Mouse (Mus musculus): ENCODE measurements around the gene Ppil4. TPM values are rescaled to one million over a fixed set of nuclear protein-coding genes. Genes with fewer than 3 reads are reported as not detected.
A peak's percentile ranks its signal among the peaks of the same experiment; 100 is the strongest.

The Ppil4 gene
- polyA plus RNA-seq, 1 experiment from 2014 or later: 33.0 TPM

- no peak for ATAC-seq (ENCODE audit: insufficient number of reproducible peaks, low FRiP score)
- Histone ChIP-seq H3K4me2 (no peak overlapping the region), H3K36me3 (no peaks in the 10 kb centered on the region), H3K4me3 (no peak overlapping the region), H3K9ac (no peak overlapping the region), H3K27me3 (replicated peaks) (0 out of 2 replicates have a peak, but pooled peaks cover 3% of the 10 kb centered on the region), H3K27ac (ENCODE audit: poor library complexity, severe bottlenecking) (no peak overlapping the region), H3K4me1 (replicated peaks) (peaks cover 16% of the 10 kb centered on the region), H3K9me3 (replicated peaks) (no peaks in the 10 kb centered on the region)
- 83% methylated on average over 22 of the region's 22 CpGs for WGBS
These were observed 47.1 kb downstream of the Ppil4 start for GRCm38 (mm10) chr10:7839551-7840352.

DNA sequence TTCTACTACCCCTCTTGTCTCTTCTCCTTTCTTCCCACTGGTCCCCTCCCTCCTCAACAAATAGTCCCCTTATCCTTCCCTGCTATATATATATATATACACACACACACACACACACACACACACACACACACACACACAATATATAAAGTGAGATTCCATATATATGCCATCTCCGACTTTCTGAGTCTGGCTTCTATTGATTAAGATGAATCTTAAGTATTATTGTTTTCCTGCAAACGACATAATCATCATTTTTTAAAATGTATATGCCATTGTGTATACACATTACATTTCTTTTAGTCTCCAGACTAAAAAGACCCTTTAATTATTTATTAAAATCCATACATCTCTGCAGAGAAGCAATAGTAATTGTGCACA is 47.7 kb downstream of the Ppil4 start:
- Histone ChIP-seq H3K36me3 (no peaks in the 10 kb centered on the region), H3K27ac (ENCODE audit: poor library complexity, severe bottlenecking) (no peak overlapping the region), H3K4me1 (replicated peaks) (peaks cover 16% of the 10 kb centered on the region), H3K9ac (no peak overlapping the region), H3K4me3 (no peak overlapping the region), H3K4me2 (no peak overlapping the region), H3K27me3 (replicated peaks) (0 out of 2 replicates have a peak, but pooled peaks cover 3% of the 10 kb centered on the region), H3K9me3 (replicated peaks) (no peaks in the 10 kb centered on the region)
- WGBS: 76% methylated on average over 2 of the region's 2 CpGs
- no peak for ATAC-seq (ENCODE audit: insufficient number of reproducible peaks, low FRiP score)

DNA sequence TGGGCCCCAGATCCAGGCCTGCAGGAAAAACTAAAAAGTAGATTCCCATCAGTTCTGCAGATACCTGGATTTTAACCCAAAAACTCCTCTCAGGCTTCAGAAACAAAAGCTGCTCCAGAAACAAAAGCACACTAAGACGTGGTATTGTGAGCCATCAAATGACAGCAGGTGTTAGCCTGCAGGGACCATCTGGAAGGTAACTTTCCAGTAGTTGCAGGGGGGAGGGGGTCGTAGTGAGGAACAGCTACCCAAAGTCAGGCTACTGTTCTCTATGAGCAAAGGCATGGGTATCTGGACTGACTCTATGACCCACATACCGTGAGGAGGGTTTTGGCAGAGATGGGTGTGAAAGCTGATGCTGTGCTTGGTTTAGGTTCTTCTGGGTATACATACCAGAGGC is 48.1 kb downstream of the Ppil4 start:
- no peaks in the 10 kb centered on the region for H3K36me3 ChIP-seq
- no peak overlapping the region for H3K9ac ChIP-seq
- no peak overlapping the region for H3K4me3 ChIP-seq
- 69% methylated on average over 3 of the region's 3 CpGs for WGBS
- peaks cover 16% of the 10 kb centered on the region for H3K4me1 ChIP-seq (replicated peaks)
- H3K9me3 ChIP-seq (replicated peaks): no peaks in the 10 kb centered on the region
- ATAC-seq (ENCODE audit: insufficient number of reproducible peaks, low FRiP score): no peak
- 0 out of 2 replicates have a peak, but pooled peaks cover 3% of the 10 kb centered on the region for H3K27me3 ChIP-seq (replicated peaks)
- H3K4me2 ChIP-seq: no peak overlapping the region
- H3K27ac ChIP-seq (ENCODE audit: poor library complexity, severe bottlenecking): peak overlapping the region; percentile 77; the same call in 1 of the 2 replicates

GRCm38 (mm10) chr10:7841571-7842080 is 48.9 kb downstream of the Ppil4 start:
- peak; percentile 48; the same call in 1 of the 2 replicates for ATAC-seq (ENCODE audit: insufficient number of reproducible peaks, low FRiP score)
- H3K9ac ChIP-seq: 0 out of 2 replicates have a peak overlapping the region, but pooled peaks have one; percentile 44
- no peaks in the 10 kb centered on the region for H3K36me3 ChIP-seq
- H3K4me1 ChIP-seq (replicated peaks): peaks cover 16% of the 10 kb centered on the region
- 0 out of 2 replicates have a peak, but pooled peaks cover 3% of the 10 kb centered on the region for H3K27me3 ChIP-seq (replicated peaks)
- peak overlapping the region; percentile 15; the same call in 1 of the 2 replicates for H3K4me3 ChIP-seq
- H3K9me3 ChIP-seq (replicated peaks): no peaks in the 10 kb centered on the region
- 15% methylated on average over 14 of the region's 14 CpGs for WGBS
- peak overlapping the region; percentile 56 for H3K4me2 ChIP-seq
- H3K27ac ChIP-seq (ENCODE audit: poor library complexity, severe bottlenecking): peak overlapping the region; percentile 77

DNA sequence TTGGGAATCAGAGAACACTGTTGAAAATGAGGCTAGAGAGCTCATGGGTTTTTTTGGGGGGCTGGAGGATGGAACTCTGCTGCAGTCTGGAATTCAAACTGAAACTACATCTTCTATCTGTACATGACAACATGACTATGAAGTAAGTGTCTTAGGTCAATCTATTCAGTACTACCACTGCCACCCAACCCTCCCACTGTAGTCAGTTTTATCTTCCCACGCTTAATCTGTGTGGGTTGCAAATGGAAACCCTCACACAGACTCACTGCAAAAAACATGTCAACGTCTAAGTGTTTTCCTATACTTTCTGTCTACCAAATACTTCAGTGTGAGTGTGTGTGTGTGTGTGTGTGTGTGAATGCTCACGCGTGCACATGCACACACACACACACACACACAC is 50.5 kb downstream of the Ppil4 start:
- no peaks in the 10 kb centered on the region for H3K9me3 ChIP-seq (replicated peaks)
- H3K4me2 ChIP-seq: no peak overlapping the region
- H3K4me3 ChIP-seq: no peak overlapping the region
- 0 out of 2 replicates have a peak, but pooled peaks cover 3% of the 10 kb centered on the region for H3K27me3 ChIP-seq (replicated peaks)
- H3K9ac ChIP-seq: no peak overlapping the region
- peaks cover 16% of the 10 kb centered on the region for H3K4me1 ChIP-seq (replicated peaks)
- H3K36me3 ChIP-seq: no peaks in the 10 kb centered on the region
- WGBS: 81% methylated on average over 4 of the region's 4 CpGs
- no peak for ATAC-seq (ENCODE audit: insufficient number of reproducible peaks, low FRiP score)
- H3K27ac ChIP-seq (ENCODE audit: poor library complexity, severe bottlenecking): no peak overlapping the region

GRCm38 (mm10) chr10:7844161-7844560 is 51.5 kb downstream of the Ppil4 start:
- H3K9me3 ChIP-seq (replicated peaks): no peaks in the 10 kb centered on the region
- ATAC-seq (ENCODE audit: insufficient number of reproducible peaks, low FRiP score): no peak
- no peak overlapping the region for H3K4me2 ChIP-seq
- peaks cover 16% of the 10 kb centered on the region for H3K4me1 ChIP-seq (replicated peaks)
- WGBS: 68% methylated on average over 4 of the region's 4 CpGs
- H3K4me3 ChIP-seq: no peak overlapping the region
- H3K9ac ChIP-seq: no peak overlapping the region
- no peaks in the 10 kb centered on the region for H3K36me3 ChIP-seq
- H3K27ac ChIP-seq (ENCODE audit: poor library complexity, severe bottlenecking): no peak overlapping the region
- 0 out of 2 replicates have a peak, but pooled peaks cover 3% of the 10 kb centered on the region for H3K27me3 ChIP-seq (replicated peaks)

GRCm38 (mm10) chr10:7845136-7845535 is 52.4 kb downstream of the Ppil4 start:
- WGBS: 70% methylated on average over 8 of the region's 8 CpGs

GRCm38 (mm10) chr10:7845991-7846390 is 53.3 kb downstream of the Ppil4 start:
- Histone ChIP-seq H3K36me3 (no peaks in the 10 kb centered on the region), H3K9me3 (replicated peaks) (no peaks in the 10 kb centered on the region), H3K27me3 (replicated peaks) (0 out of 2 replicates have a peak, but pooled peaks cover 3% of the 10 kb centered on the region), H3K27ac (ENCODE audit: poor library complexity, severe bottlenecking) (no peak overlapping the region), H3K9ac (no peak overlapping the region), H3K4me1 (replicated peaks) (peaks cover 12% of the 10 kb centered on the region), H3K4me2 (no peak overlapping the region), H3K4me3 (no peak overlapping the region)
- ATAC-seq (ENCODE audit: insufficient number of reproducible peaks, low FRiP score): no peak
- WGBS: 77% methylated on average over 4 of the region's 4 CpGs

More at GRCm38 (mm10) chr10:7845136-7845535, 52.4 kb downstream of the Ppil4 start:
- no peaks in the 10 kb centered on the region for H3K9me3 ChIP-seq (replicated peaks)
- H3K27ac ChIP-seq (ENCODE audit: poor library complexity, severe bottlenecking): no peak overlapping the region
- peaks cover 16% of the 10 kb centered on the region for H3K4me1 ChIP-seq (replicated peaks)
- no peak for ATAC-seq (ENCODE audit: insufficient number of reproducible peaks, low FRiP score)
- H3K4me3 ChIP-seq: no peak overlapping the region
- no peaks in the 10 kb centered on the region for H3K36me3 ChIP-seq
- H3K27me3 ChIP-seq (replicated peaks): 0 out of 2 replicates have a peak, but pooled peaks cover 3% of the 10 kb centered on the region
- H3K4me2 ChIP-seq: no peak overlapping the region
- H3K9ac ChIP-seq: no peak overlapping the region

DNA sequence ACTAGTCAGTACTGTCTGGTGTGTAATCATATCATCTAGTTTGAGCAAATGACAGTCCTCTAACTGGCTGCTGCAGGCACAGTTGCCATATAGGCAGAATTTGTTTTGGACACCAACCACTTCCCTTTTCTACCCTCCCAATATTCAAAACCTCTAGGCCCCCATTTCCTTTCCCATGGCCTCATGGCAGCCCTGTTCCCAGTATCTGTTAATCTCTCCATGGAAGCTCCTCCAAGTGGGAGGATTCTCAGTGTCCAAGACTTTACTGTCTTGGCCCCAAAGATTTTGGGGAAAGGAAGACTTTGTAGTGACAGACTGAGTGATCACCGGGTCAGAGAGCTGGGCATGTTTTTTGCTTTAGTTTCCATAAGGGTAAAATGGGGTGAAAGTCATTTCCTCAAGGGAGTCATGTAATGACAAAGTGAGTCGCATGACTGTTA is 54.5 kb downstream of the Ppil4 start:
- H3K9ac ChIP-seq: no peak overlapping the region
- H3K27me3 ChIP-seq (replicated peaks): 0 out of 2 replicates have a peak, but pooled peaks cover 3% of the 10 kb centered on the region
- peaks cover under 1% of the 10 kb centered on the region; the same call in 1 of the 2 replicates for H3K4me1 ChIP-seq (replicated peaks)
- no peaks in the 10 kb centered on the region for H3K9me3 ChIP-seq (replicated peaks)
- H3K4me3 ChIP-seq: no peak overlapping the region
- no peak overlapping the region for H3K27ac ChIP-seq (ENCODE audit: poor library complexity, severe bottlenecking)
- no peaks in the 10 kb centered on the region for H3K36me3 ChIP-seq
- no peak for ATAC-seq (ENCODE audit: insufficient number of reproducible peaks, low FRiP score)
- WGBS: 83% methylated on average over 2 of the region's 2 CpGs
- no peak overlapping the region for H3K4me2 ChIP-seq

GRCm38 (mm10) chr10:7851891-7852290 is 59.2 kb downstream of the Ppil4 start:
- H3K9ac ChIP-seq: no peak overlapping the region

DNA sequence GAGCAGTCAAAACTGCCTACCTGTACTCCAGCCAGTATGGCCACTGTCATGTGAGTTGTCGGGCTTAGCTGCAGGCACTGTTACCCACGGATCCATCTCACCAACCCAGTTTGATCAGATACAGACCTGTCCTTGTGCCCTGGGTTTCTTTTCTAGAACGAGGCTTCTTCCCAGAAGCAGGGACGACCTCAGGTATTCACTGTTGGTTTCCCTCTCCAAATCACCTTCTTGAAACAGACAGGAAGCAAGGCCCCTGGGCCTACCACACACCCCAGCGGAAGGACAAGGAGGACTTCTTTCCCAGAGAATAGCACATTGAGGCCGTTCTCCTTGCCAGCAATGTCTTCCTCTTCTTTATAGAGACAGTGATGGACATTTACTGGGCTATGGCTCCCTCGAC is 67.8 kb downstream of the Ppil4 start:
- no peak overlapping the region for H3K4me2 ChIP-seq
- H3K4me3 ChIP-seq: no peak overlapping the region
- H3K9ac ChIP-seq: no peak overlapping the region
- no peak overlapping the region for H3K27ac ChIP-seq (ENCODE audit: poor library complexity, severe bottlenecking)
- 75% methylated on average over 7 of the region's 7 CpGs for WGBS
- no peaks in the 10 kb centered on the region for H3K4me1 ChIP-seq (replicated peaks)
- no peaks in the 10 kb centered on the region for H3K27me3 ChIP-seq (replicated peaks)
- ATAC-seq (ENCODE audit: insufficient number of reproducible peaks, low FRiP score): no peak
- H3K36me3 ChIP-seq: no peaks in the 10 kb centered on the region
- H3K9me3 ChIP-seq (replicated peaks): no peaks in the 10 kb centered on the region

More at GRCm38 (mm10) chr10:7851891-7852290, 59.2 kb downstream of the Ppil4 start:
- H3K9me3 ChIP-seq (replicated peaks): no peaks in the 10 kb centered on the region
- H3K36me3 ChIP-seq: no peaks in the 10 kb centered on the region
- 62% methylated on average over 3 of the region's 3 CpGs for WGBS
- H3K27me3 ChIP-seq (replicated peaks): no peaks in the 10 kb centered on the region
- H3K4me2 ChIP-seq: no peak overlapping the region
- H3K4me1 ChIP-seq (replicated peaks): no peaks in the 10 kb centered on the region
- ATAC-seq (ENCODE audit: insufficient number of reproducible peaks, low FRiP score): no peak
- H3K4me3 ChIP-seq: no peak overlapping the region
- no peak overlapping the region for H3K27ac ChIP-seq (ENCODE audit: poor library complexity, severe bottlenecking)

Data from heart, embryonic 12.5 days (tissue).